Mouse (Mus musculus) embryonic facial prominence, embryonic 11.5 days (tissue): Measurements from ENCODE around the gene Bicc1. TPM values are rescaled to one million over a fixed set of nuclear protein-coding genes. Genes with fewer than 3 reads are reported as not detected.

Experiments
- ATAC-seq: fragments of 200-750 bp; cut with Nextera tagmentation; replicated peaks from 2 replicates; pipeline ENCODE4 v1.8.0; 2017; ENCODE audit warnings: low read depth; ENCODE audit not compliant: insufficient number of reproducible peaks, low FRiP score, low TSS enrichment
- DNase-seq: peaks from one replicate; pipeline ENCODE4 v3.0.0-alpha.2; 2015; ENCODE audit warnings: low spot score
- H3K27ac ChIP-seq: fragments of 300-500 bp; sonication (generic); replicated peaks from 2 replicates; pipeline ENCODE4 v1.5.1; 2014; ENCODE audit warnings: mild to moderate bottlenecking, low read depth, low read length, control low read depth
- H3K27me3 ChIP-seq: fragments of 300-500 bp; sonication (generic); 2 replicates; pipeline ENCODE4 v1.6.1; 2014; ENCODE audit warnings: mild to moderate bottlenecking, low read length, moderate library complexity, mixed read lengths; ENCODE audit not compliant: control insufficient read depth, insufficient read depth
- H3K36me3 ChIP-seq: fragments of 300-500 bp; sonication (generic); replicated peaks from 2 replicates; pipeline ENCODE4 v1.6.1; 2014; ENCODE audit warnings: low read depth, mild to moderate bottlenecking, low read length, moderate library complexity, mixed read lengths; ENCODE audit not compliant: control insufficient read depth, insufficient read depth
- H3K4me1 ChIP-seq: fragments of 300-500 bp; sonication (generic); 2 replicates; pipeline ENCODE4 v1.6.1; 2014; ENCODE audit warnings: low read length, mixed read lengths; ENCODE audit not compliant: control insufficient read depth, insufficient read depth
- H3K4me2 ChIP-seq: fragments of 300-500 bp; sonication (generic); 2 replicates; pipeline ENCODE4 v1.6.1; 2014; ENCODE audit warnings: low read depth, mild to moderate bottlenecking, control low read depth, low read length, moderate library complexity
- H3K4me3 ChIP-seq: fragments of 300-500 bp; sonication (generic); 2 replicates; pipeline ENCODE4 v1.5.1; 2014; ENCODE audit warnings: low read depth, low read length, control low read depth
- H3K9ac ChIP-seq: fragments of 300-500 bp; sonication (generic); replicated peaks from 2 replicates; pipeline ENCODE4 v1.6.1; 2014; ENCODE audit warnings: mild to moderate bottlenecking, control low read depth, low read length
- H3K9me3 ChIP-seq: fragments of 300-500 bp; sonication (generic); replicated peaks from 2 replicates; pipeline ENCODE4 v1.6.1; 2016; ENCODE audit warnings: mild to moderate bottlenecking, low read length, inconsistent platforms, mixed read lengths; ENCODE audit not compliant: control insufficient read depth
- WGBS: fragments of 180-500 bp; shearing (Covaris S2); extraction: QIAGEN DNeasy Blood & Tissue Kit; methylation state at CpG from one replicate; pipeline ENCODE4 v1.1.7; 2014; 5-methylcytosine and 5-hydroxymethylcytosine counted together
- polyA plus RNA-seq: library from polyadenylated mRNA; unstranded; fragments of >200 nt; fragmentation: Nextera tagmentation; extraction: Ambion mirVana; gene quantifications from 2 replicates; pipeline ENCODE4 v1.2.1, GENCODE M21; 2014

Gene Bicc1
- polyA plus RNA-seq, 1 experiment from 2014 or later = 10.4 TPM

GRCm38 (mm10) chr10:71058070-71058469 is 101.4 kb downstream of the Bicc1 start:
- Histone ChIP-seq H3K27me3 (no peaks in the 10 kb centered on the region), H3K9ac (no peak overlapping the region), H3K27ac (no peak overlapping the region), H3K9me3 (no peaks in the 10 kb centered on the region), H3K4me3 (no peak overlapping the region), H3K4me1 (peaks cover 3% of the 10 kb centered on the region; the same call in 1 of the 2 replicates), H3K36me3 (no peaks in the 10 kb centered on the region), H3K4me2 (no peak overlapping the region)
- WGBS = 83% methylated on average over 5 of the region's 5 CpGs
- ATAC-seq = no peak
- DNase-seq = no peak

- H3K9me3 ChIP-seq = no peaks in the 10 kb centered on the region
- H3K4me3 ChIP-seq = no peak overlapping the region
- no peak overlapping the region for H3K4me2 ChIP-seq
- no peak overlapping the region for H3K27ac ChIP-seq
- H3K27me3 ChIP-seq = no peaks in the 10 kb centered on the region
- H3K36me3 ChIP-seq = no peaks in the 10 kb centered on the region
- no peaks in the 10 kb centered on the region for H3K4me1 ChIP-seq
- DNase-seq (no peak), ATAC-seq (no peak)
- H3K9ac ChIP-seq = no peak overlapping the region
- WGBS = 89% methylated on average over 9 of the region's 9 CpGs
Measured at GRCm38 (mm10) chr10:71052748-71053147, 106.8 kb downstream of the Bicc1 start.

GRCm38 (mm10) chr10:71052208-71052607 is 107.3 kb downstream of the Bicc1 start:
- 89% methylated on average over 7 of the region's 7 CpGs for WGBS
- H3K4me2 ChIP-seq = no peak overlapping the region
- no peak overlapping the region for H3K27ac ChIP-seq
- no peaks in the 10 kb centered on the region for H3K27me3 ChIP-seq
- no peaks in the 10 kb centered on the region for H3K9me3 ChIP-seq
- no peak overlapping the region for H3K9ac ChIP-seq
- no peak overlapping the region for H3K4me3 ChIP-seq
- ATAC-seq (no peak), DNase-seq (no peak)
- no peaks in the 10 kb centered on the region for H3K4me1 ChIP-seq
- no peaks in the 10 kb centered on the region for H3K36me3 ChIP-seq

GRCm38 (mm10) chr10:71050722-71051333 is 108.7 kb downstream of the Bicc1 start:
- WGBS = 87% methylated on average over 10 of the region's 10 CpGs
- H3K27ac ChIP-seq = no peak overlapping the region
- DNase-seq = no peak

GRCm38 (mm10) chr10:71049294-71049693 is 110.2 kb downstream of the Bicc1 start:
- ATAC-seq = no peak
- Histone ChIP-seq H3K27me3 (no peaks in the 10 kb centered on the region), H3K9me3 (no peaks in the 10 kb centered on the region), H3K36me3 (no peaks in the 10 kb centered on the region), H3K27ac (no peak overlapping the region), H3K4me2 (no peak overlapping the region), H3K9ac (no peak overlapping the region), H3K4me3 (no peak overlapping the region), H3K4me1 (no peaks in the 10 kb centered on the region)
- DNase-seq = no peak
- WGBS = 89% methylated on average over 17 of the region's 17 CpGs

More at GRCm38 (mm10) chr10:71050722-71051333, 108.7 kb downstream of the Bicc1 start:
- no peaks in the 10 kb centered on the region for H3K4me1 ChIP-seq
- no peak for ATAC-seq
- H3K4me2 ChIP-seq = no peak overlapping the region
- no peak overlapping the region for H3K9ac ChIP-seq
- H3K4me3 ChIP-seq = no peak overlapping the region
- H3K27me3 ChIP-seq = no peaks in the 10 kb centered on the region
- H3K36me3 ChIP-seq = no peaks in the 10 kb centered on the region
- no peaks in the 10 kb centered on the region for H3K9me3 ChIP-seq

GRCm38 (mm10) chr10:71044410-71044809 is 115.1 kb downstream of the Bicc1 start:
- Histone ChIP-seq H3K9me3 (no peaks in the 10 kb centered on the region), H3K4me3 (no peak overlapping the region), H3K27ac (no peak overlapping the region), H3K4me1 (no peaks in the 10 kb centered on the region), H3K4me2 (no peak overlapping the region), H3K36me3 (no peaks in the 10 kb centered on the region), H3K9ac (no peak overlapping the region), H3K27me3 (no peaks in the 10 kb centered on the region)
- WGBS = 95% methylated on average over 1 of the region's 1 CpGs
- no peak for ATAC-seq
- no peak for DNase-seq

- H3K4me1 ChIP-seq = no peaks in the 10 kb centered on the region
- 68% methylated on average over 4 of the region's 4 CpGs for WGBS
- H3K9me3 ChIP-seq = no peaks in the 10 kb centered on the region
- no peaks in the 10 kb centered on the region for H3K27me3 ChIP-seq
- H3K36me3 ChIP-seq = no peaks in the 10 kb centered on the region
- H3K9ac ChIP-seq = no peak overlapping the region
- ATAC-seq = no peak
- no peak overlapping the region for H3K4me3 ChIP-seq
- no peak for DNase-seq
- H3K27ac ChIP-seq = no peak overlapping the region
- no peak overlapping the region for H3K4me2 ChIP-seq
Measured at GRCm38 (mm10) chr10:71041874-71042273, 117.6 kb downstream of the Bicc1 start.

- Histone ChIP-seq H3K9me3 (no peaks in the 10 kb centered on the region), H3K27ac (no peak overlapping the region), H3K4me1 (no peaks in the 10 kb centered on the region), H3K4me3 (no peak overlapping the region), H3K4me2 (no peak overlapping the region), H3K27me3 (no peaks in the 10 kb centered on the region), H3K9ac (no peak overlapping the region), H3K36me3 (no peaks in the 10 kb centered on the region)
- no peak for DNase-seq
- no peak for ATAC-seq
- WGBS = 87% methylated on average over 7 of the region's 7 CpGs
Measured at GRCm38 (mm10) chr10:71036484-71036883, 123.0 kb downstream of the Bicc1 start.
